Mouse (Mus musculus): ENCODE results near the gene Npas2.

Npas2 gene

DNA sequence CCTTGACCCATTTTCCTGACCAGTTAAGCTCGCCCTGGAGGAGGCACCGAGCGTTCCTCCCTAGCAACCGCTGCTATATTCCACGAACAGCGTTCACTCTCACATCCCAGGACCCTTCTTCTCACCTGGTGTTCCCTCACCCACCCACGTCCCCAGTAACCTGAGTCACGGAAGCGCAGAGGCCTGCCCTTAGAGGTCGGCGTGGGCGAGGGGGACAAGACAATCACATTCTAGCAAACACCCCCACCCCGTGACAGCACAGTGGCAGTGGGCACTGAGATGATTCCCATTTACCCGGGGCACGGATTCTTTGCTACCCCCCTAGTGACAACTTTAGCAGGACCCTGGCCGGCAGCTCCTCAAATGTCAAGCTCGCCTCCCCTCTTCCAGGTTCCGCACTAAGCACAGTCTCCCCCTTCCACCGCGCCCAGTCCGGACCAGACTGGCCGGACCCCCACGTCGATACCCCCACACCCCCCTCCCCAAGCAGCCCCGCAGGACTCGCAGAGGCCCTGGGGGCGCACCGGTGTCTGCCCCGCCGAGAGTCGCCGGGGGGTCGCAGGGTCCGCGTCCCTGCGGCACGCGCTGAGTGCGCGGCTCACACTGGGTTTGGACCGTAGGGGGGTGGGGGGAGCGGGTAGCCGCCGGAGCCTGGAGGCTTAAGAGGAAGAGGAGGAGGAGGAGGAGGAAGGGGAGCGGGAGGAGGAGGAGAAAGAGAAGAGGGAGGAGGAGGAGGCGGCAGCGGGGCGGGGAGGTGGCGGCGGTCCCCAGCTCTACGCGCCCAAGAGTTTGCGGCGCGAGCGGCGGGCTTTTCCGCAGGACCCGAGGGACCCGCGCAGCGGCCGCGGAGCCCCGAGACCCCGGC is at the start of gene Npas2:
TSS of gene Npas2 (plus strand) at position 735 of the 865 bp plus-strand sequence.
- peak; percentile 63 for DNase-seq

- DNase-seq, result no peak
These were observed 36.8 kb upstream of the Npas2 start for GRCm38 (mm10) chr1:39156778-39157177.

GRCm38 (mm10) chr1:39160167-39160566 is 33.4 kb upstream of the Npas2 start:
- DNase-seq, result no peak

DNA sequence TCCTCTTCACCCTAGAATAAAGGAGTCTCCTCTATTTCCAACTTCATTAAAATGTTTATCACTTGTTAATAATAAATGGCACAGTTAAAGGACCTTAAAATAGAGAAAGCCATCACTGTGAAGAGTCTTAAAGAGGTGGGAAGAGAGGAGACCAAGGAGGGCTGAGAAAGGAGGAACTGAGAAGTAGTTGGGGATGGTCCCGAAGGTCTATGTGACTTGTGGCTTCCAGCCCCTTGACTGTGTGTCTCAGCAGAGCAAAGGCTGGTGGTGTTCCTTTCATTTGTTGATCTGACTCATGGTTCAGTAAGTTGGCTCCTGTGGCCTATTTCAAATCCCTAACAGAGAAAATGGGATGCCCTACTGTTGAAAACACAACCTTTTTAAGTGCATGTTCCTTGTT is 30.5 kb upstream of the Npas2 start:
- DNase-seq, result no peak

GRCm38 (mm10) chr1:39176690-39177089 is 16.8 kb upstream of the Npas2 start:
- peak; percentile 37 for DNase-seq

DNA sequence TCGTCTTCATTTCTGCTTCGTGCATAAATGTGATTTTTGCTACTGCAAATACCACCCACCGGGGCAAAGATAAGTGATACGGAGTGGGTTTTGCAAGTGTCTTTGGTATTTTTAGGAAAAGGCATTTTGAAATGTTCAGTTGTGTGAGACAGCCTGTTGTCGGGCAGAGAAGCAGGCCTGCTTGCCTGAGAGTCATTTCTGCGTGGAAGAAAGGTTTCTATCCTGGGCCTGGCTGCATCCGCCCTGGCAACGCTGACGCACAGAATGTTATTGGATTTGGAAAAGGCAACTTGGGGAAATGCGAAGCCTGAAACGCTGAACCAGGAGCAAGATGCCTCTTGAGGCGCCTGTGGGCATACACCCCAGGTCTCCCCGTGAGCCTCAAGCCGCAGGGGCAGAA is 16.3 kb upstream of the Npas2 start:
- no peak for DNase-seq

- no peak for DNase-seq
These were observed 13.7 kb upstream of the Npas2 start for GRCm38 (mm10) chr1:39179806-39180205.

DNA sequence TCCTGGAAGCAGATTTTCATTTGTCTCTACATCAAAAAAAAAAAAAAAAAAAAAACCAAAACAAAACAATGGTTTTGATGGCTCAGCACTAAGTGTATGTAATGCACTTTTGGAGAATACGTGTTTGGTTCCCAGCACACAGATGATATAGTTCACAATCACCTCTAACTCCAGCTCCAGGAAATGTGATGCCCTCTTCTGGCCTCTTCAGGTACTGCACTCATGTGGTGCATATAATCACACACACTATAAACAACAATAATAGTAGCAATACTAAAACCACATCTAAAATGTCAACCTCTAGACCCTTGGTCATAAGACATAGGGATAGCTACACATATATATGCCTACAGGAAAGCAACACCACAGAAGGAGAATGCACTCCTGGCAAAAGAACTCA is 13.0 kb upstream of the Npas2 start:
- no peak for DNase-seq

- DNase-seq, result no peak
These were observed 11.6 kb upstream of the Npas2 start for GRCm38 (mm10) chr1:39181901-39182300.

DNA sequence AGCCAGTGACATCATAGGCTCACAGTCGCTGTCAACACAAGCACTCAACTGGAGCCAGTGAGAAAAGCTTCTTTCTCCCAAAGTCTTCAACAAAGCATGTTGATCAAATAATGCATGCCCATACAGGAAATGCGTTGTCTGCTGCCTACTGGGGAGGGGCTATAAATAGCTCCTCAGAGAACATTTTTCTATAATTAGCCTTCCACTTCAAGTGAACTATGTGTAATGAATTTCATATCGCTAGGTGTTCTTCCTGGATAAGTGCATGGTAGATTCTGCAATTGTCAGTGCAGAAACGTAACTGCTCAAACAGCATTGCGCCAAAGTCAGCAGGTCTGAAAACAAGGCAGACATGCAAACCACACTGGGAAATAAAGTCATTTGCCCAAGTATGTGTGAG is 7.7 kb upstream of the Npas2 start:
- no peak for DNase-seq

DNA sequence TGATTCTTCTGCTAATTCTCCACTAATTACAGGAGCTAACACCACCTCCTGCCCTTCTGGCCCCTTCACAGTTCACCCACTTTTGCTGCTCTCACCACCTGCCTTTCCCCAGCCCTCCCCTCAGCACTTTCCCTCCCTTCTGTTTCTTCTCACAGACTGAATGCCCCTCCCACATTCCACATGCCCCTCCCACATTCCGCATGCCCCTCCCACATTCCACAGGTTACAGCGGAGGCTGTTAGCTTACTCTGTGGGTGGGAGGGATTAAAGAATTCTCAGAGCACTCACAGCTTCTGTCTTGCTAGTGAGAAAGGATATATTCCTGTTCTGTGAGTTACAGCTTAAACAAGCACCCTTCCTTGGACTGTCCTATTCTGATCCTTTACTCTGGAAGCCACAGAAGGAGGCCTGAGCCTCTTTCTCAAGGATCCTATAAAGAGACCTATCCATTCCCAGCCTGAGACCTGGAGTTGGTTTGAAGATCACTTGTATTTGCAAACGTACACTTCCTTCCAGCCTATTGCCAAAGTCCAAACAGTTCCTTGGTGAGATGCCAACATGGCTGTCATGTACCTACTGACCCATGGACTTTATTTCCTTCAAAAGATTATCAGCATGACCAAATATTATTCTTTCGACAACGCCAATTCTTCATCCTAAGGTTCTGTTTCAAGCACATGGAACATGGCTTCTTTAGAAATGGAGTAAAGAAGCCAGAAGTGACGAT is 6.7 kb upstream of the Npas2 start:
- peak; percentile 86 for DNase-seq

DNA sequence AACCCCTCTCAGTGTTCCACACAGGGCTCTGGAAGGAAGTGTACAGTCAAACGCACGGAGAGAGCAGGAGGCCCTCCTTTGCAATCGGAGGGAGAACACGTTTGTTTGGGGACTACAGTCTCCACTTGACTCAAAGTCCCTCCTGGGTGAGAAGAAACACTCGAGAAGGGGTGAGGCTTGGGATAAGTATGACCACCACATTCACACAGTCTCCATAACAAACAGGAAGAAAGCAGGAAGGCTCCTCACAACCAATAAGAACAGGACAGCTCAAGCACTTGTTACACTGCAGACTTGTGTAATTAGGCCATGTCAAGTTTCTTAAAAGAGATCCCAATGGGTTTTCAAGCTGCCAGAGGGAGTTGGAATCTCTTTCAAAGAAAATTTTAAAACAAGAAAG is 2.4 kb upstream of the Npas2 start:
- no peak for DNase-seq

GRCm38 (mm10) chr1:39192460-39192996 is 1.0 kb upstream of the Npas2 start:
- peak; percentile 89 for DNase-seq

DNA sequence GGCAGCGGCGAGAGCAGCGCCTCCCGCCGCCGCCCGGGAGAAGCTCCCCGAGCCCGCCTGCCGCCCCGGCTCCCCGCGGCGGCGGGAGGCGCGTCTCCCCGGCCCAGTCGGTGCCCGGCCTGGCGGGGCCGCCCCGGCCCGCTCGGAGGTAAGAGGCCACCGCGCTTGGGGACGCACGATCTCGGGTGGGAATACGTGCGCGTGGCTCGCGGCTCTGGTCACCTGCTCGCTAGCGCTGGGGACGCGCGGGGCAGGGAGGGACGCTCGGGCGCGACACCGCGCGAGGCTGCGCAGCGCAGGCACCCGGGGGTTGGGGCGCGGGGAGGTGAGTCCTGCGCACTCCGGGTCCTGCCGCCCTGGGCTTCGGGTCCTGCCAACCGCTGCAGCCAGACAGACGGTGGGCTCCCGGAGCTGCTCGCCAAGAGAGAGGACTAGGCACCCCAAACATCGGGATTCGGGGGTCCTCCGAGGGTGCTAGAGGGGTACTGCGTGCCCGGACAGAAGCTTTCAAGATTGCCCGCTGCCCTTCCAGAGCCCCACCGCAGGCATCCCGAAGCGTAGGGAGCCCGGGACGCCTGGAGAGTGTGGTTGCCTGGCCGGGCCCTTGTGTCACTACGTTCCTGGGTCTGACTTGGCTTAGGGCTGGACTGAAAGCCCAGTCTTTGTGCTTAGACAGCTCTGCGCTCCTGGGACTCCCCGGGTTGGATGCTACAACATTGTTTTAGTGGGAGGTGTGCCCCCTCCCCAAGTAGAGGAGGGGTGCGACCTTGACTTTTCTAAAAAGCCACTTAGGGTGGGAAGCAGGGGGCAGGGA is 538 bp downstream of the Npas2 start:
- peak; percentile 58 for DNase-seq

DNA sequence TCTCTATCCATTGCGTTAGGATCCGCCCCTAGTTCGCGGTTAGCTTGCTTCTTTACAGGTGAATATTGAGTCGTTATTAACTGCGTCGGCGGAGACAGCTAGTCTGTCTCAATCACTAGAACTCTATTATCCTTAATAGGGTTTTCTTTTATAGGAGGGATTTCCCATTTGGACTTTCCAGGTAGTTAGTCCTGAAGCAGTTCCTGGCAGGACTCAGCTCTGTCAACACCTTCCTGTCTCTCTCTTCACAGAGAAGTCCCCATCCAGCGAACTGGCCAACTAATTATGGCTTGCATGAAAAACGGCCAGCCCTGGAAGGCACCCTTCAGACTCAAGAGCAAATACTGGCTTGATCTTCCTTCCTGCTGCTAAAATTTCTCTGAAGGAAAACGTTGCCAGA is 1.4 kb downstream of the Npas2 start:
- DNase-seq, result no peak

DNA sequence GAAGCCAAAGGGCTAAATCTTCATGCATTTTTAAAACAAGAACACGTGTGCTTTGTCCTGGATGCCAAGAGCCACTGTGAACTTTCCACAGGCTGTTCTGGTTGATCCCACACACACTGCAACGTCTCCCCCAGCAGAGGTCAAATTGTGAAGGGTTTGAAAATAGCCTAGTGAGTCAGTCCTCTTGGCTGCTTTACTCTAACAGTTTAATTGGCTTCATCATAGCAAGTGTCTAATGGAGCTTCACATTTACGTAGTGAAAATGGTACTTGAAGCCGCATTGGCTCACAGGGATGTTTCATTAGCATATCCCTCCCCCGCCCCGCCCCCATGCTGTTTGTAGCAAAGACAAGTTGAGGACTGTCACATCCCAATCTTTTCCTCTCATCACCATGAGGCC is 2.6 kb downstream of the Npas2 start:
- no peak for DNase-seq

- peak; percentile 28 for DNase-seq
These were observed 3.3 kb downstream of the Npas2 start for GRCm38 (mm10) chr1:39196676-39197375.

- no peak for DNase-seq
These were observed 11.5 kb downstream of the Npas2 start for GRCm38 (mm10) chr1:39205021-39205420.

- no peak for DNase-seq
These were observed 12.2 kb downstream of the Npas2 start for GRCm38 (mm10) chr1:39205697-39206096.

DNA sequence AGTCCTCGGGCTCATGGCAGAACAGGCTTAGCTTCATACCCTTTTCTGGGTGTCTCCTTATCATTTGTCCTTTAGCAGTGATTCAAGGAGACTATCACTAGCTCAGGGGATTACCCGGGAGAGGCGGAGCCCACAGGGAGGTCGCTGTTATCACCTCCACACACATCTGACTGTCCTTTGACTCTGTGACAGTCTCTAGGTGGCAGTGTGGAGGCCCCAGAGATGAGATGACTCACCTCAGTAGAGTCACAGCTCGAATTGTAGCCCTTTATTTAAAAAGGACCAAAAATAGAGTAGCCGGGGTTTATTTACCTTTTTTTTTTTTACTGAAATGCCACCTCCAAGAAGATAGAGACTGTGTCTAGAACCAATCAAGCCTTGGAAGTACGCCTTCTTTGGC is 13.4 kb downstream of the Npas2 start:
- DNase-seq, result no peak

DNA sequence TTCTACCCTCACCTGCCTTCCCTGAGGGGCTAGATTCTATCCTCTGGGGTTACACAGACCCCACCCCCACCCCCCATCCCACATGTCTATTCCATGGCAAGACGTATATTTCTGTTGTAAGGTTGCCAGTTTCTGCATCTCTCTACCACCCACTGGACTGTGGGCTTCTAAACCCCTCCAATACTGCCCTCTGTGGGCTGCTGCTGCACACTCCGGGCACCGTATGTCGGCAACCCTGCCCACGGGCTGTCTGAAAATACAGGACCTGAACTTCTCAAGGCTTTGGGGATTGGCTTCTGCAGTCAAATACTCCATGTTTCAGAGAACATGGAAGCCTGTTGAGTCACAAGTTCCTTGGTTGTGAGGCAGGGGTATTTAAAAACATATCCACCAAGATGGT is 17.4 kb downstream of the Npas2 start:
- DNase-seq, result peak; percentile 24

- no peak for DNase-seq
These were observed 19.5 kb downstream of the Npas2 start for GRCm38 (mm10) chr1:39212982-39213381.
